Mouse (Mus musculus) forebrain, embryonic 12.5 days (tissue): ENCODE results near the gene Btg2. TPM values are rescaled to one million over a fixed set of nuclear protein-coding genes. Genes with fewer than 3 reads are reported as not detected.
A peak's percentile ranks its signal among the peaks of the same experiment; 100 is the strongest.

Source experiments
- ATAC-seq: fragments of 200-750 bp; cut with Nextera tagmentation; 2 replicates; pipeline ENCODE4 v1.8.0; 2017; ENCODE audit warnings: moderate TSS enrichment; ENCODE audit not compliant: low FRiP score
- H3K27ac ChIP-seq: fragments of 300-500 bp; sonication (generic); 2 replicates; pipeline ENCODE4 v1.5.1; 2016; ENCODE audit warnings: mild to moderate bottlenecking
- H3K27me3 ChIP-seq: fragments of 300-500 bp; sonication (generic); 2 replicates; pipeline ENCODE4 v1.6.1; 2016; ENCODE audit warnings: mild to moderate bottlenecking
- H3K36me3 ChIP-seq: fragments of 300-500 bp; sonication (generic); replicated peaks from 2 replicates; pipeline ENCODE4 v1.6.1; 2016; ENCODE audit warnings: mild to moderate bottlenecking
- H3K4me1 ChIP-seq: fragments of 300-500 bp; sonication (generic); 2 replicates; pipeline ENCODE4 v1.6.1; 2016
- H3K4me2 ChIP-seq: fragments of 300-500 bp; sonication (generic); 2 replicates; pipeline ENCODE4 v1.6.1; 2016; ENCODE audit warnings: mild to moderate bottlenecking, moderate library complexity
- H3K4me3 ChIP-seq: fragments of 300-500 bp; sonication (generic); replicated peaks from 2 replicates; pipeline ENCODE4 v1.5.1; 2016; ENCODE audit warnings: mild to moderate bottlenecking
- H3K9ac ChIP-seq: fragments of 300-500 bp; sonication (generic); 2 replicates; pipeline ENCODE4 v1.6.1; 2016; ENCODE audit warnings: mild to moderate bottlenecking
- H3K9me3 ChIP-seq: fragments of 300-500 bp; sonication (generic); 2 replicates; pipeline ENCODE4 v1.6.1; 2016
- whole genome bisulfite sequencing: fragments of 180-500 bp; shearing (Covaris S2); methylation state at CpG from one replicate; pipeline ENCODE4 v1.1.7; 2016; 5-methylcytosine and 5-hydroxymethylcytosine counted together
- polyA plus RNA-seq: library from polyadenylated mRNA; unstranded; fragments of >200 nt; fragmentation: Nextera tagmentation; extraction: Ambion mirVana; gene quantifications from 2 replicates; pipeline ENCODE4 v1.2.1, GENCODE M21; 2016

The Btg2 gene
- 128 and 135 TPM in 2 replicates for polyA plus RNA-seq

GRCm38 (mm10) chr1:134078802-134079476 lies at the start of gene Btg2:
Gene Btg2, minus strand, starts transcription at chr1:134079120.
- ATAC-seq = peak; percentile 95
- peaks cover 33% of the 10 kb centered on the region for H3K36me3 ChIP-seq
- peak within 1 kb of the TSS; percentile 76 for H3K4me3 ChIP-seq
- under 1% methylated on average over 59 of the region's 62 CpGs for WGBS
- peak within 1 kb of the TSS; percentile 85 for H3K27ac ChIP-seq
- peak within 1 kb of the TSS; percentile 81 for H3K4me2 ChIP-seq
- peak within 1 kb of the TSS; percentile 93 for H3K9ac ChIP-seq
- peaks cover 58% of the 10 kb centered on the region for H3K4me1 ChIP-seq
- H3K9me3 ChIP-seq = no peaks in the 10 kb centered on the region
- no peaks in the 10 kb centered on the region for H3K27me3 ChIP-seq

GRCm38 (mm10) chr1:134122195-134122594 lies 43.3 kb upstream of the Btg2 start:
- Histone ChIP-seq H3K4me1 (no peaks in the 10 kb centered on the region), H3K9ac (no peak overlapping the region), H3K36me3 (no peaks in the 10 kb centered on the region), H3K27me3 (no peaks in the 10 kb centered on the region), H3K4me3 (no peak overlapping the region), H3K9me3 (0 out of 2 replicates have a peak, but pooled peaks cover 5% of the 10 kb centered on the region), H3K27ac (no peak overlapping the region), H3K4me2 (no peak overlapping the region)
- 56% methylated on average over 9 of the region's 9 CpGs for WGBS
- no peak for ATAC-seq

GRCm38 (mm10) chr1:134120179-134120578 lies 41.3 kb upstream of the Btg2 start:
- Histone ChIP-seq H3K4me3 (no peak overlapping the region), H3K27me3 (no peaks in the 10 kb centered on the region), H3K4me1 (peaks cover 5% of the 10 kb centered on the region; the same call in 1 of the 2 replicates), H3K27ac (no peak overlapping the region), H3K9ac (no peak overlapping the region), H3K9me3 (0 out of 2 replicates have a peak, but pooled peaks cover 5% of the 10 kb centered on the region), H3K4me2 (no peak overlapping the region), H3K36me3 (no peaks in the 10 kb centered on the region)
- WGBS = 7% methylated on average over 5 of the region's 5 CpGs
- ATAC-seq = peak; percentile 73

GRCm38 (mm10) chr1:134117110-134117509 lies 38.2 kb upstream of the Btg2 start:
- Histone ChIP-seq H3K27me3 (no peaks in the 10 kb centered on the region; the same call in 1 of the 2 replicates), H3K4me2 (no peak overlapping the region), H3K4me1 (peaks cover 5% of the 10 kb centered on the region; the same call in 1 of the 2 replicates), H3K9ac (no peak overlapping the region), H3K36me3 (no peaks in the 10 kb centered on the region), H3K4me3 (no peak overlapping the region), H3K27ac (no peak overlapping the region), H3K9me3 (0 out of 2 replicates have a peak, but pooled peaks cover 5% of the 10 kb centered on the region)
- no peak for ATAC-seq
- 83% methylated on average over 5 of the region's 5 CpGs for WGBS

- peaks cover 5% of the 10 kb centered on the region; the same call in 1 of the 2 replicates for H3K4me1 ChIP-seq
- H3K27me3 ChIP-seq = no peaks in the 10 kb centered on the region; the same call in 1 of the 2 replicates
- H3K9me3 ChIP-seq = 0 out of 2 replicates have a peak, but pooled peaks cover 5% of the 10 kb centered on the region
- no peak for ATAC-seq
- no peak overlapping the region for H3K4me2 ChIP-seq
- H3K27ac ChIP-seq = 0 out of 2 replicates have a peak overlapping the region, but pooled peaks have one; percentile 5
- no peak overlapping the region for H3K9ac ChIP-seq
- H3K4me3 ChIP-seq = no peak overlapping the region
- no peaks in the 10 kb centered on the region for H3K36me3 ChIP-seq
- WGBS = 68% methylated on average over 8 of the region's 8 CpGs
These were observed 36.5 kb upstream of the Btg2 start for GRCm38 (mm10) chr1:134115424-134115823.

- H3K4me3 ChIP-seq = no peak overlapping the region
- H3K9me3 ChIP-seq = 0 out of 2 replicates have a peak, but pooled peaks cover 5% of the 10 kb centered on the region
- H3K9ac ChIP-seq = no peak overlapping the region
- H3K27ac ChIP-seq = no peak overlapping the region
- WGBS = 87% methylated on average over 13 of the region's 13 CpGs
- ATAC-seq = no peak
- H3K4me1 ChIP-seq = peaks cover 5% of the 10 kb centered on the region; the same call in 1 of the 2 replicates
- no peaks in the 10 kb centered on the region; the same call in 1 of the 2 replicates for H3K27me3 ChIP-seq
- no peak overlapping the region for H3K4me2 ChIP-seq
- H3K36me3 ChIP-seq = no peaks in the 10 kb centered on the region
These were observed 35.8 kb upstream of the Btg2 start for GRCm38 (mm10) chr1:134114730-134115129.

GRCm38 (mm10) chr1:134114018-134114417 lies 35.1 kb upstream of the Btg2 start:
- no peak for ATAC-seq
- no peaks in the 10 kb centered on the region; the same call in 1 of the 2 replicates for H3K27me3 ChIP-seq
- H3K36me3 ChIP-seq = no peaks in the 10 kb centered on the region
- H3K4me2 ChIP-seq = no peak overlapping the region
- H3K9ac ChIP-seq = no peak overlapping the region
- no peaks in the 10 kb centered on the region for H3K9me3 ChIP-seq
- peaks cover 5% of the 10 kb centered on the region; the same call in 1 of the 2 replicates for H3K4me1 ChIP-seq
- no peak overlapping the region for H3K4me3 ChIP-seq
- H3K27ac ChIP-seq = no peak overlapping the region
- WGBS = 80% methylated on average over 7 of the region's 7 CpGs

- Histone ChIP-seq H3K27me3 (no peaks in the 10 kb centered on the region; the same call in 1 of the 2 replicates), H3K9me3 (no peaks in the 10 kb centered on the region), H3K4me1 (peaks cover 5% of the 10 kb centered on the region; the same call in 1 of the 2 replicates), H3K4me3 (no peak overlapping the region), H3K9ac (no peak overlapping the region), H3K4me2 (no peak overlapping the region), H3K36me3 (no peaks in the 10 kb centered on the region), H3K27ac (no peak overlapping the region)
- 77% methylated on average over 5 of the region's 5 CpGs for WGBS
- no peak for ATAC-seq
These were observed 34.6 kb upstream of the Btg2 start for GRCm38 (mm10) chr1:134113560-134113959.

- Histone ChIP-seq H3K4me2 (no peak within 1 kb of the TSS), H3K4me1 (peaks cover 13% of the 10 kb centered on the region), H3K9ac (no peak within 1 kb of the TSS), H3K36me3 (no peaks in the 10 kb centered on the region), H3K9me3 (no peaks in the 10 kb centered on the region), H3K27me3 (peaks cover 7% of the 10 kb centered on the region; the same call in 1 of the 2 replicates), H3K4me3 (no peak within 1 kb of the TSS), H3K27ac (no peak within 1 kb of the TSS)
- WGBS = 77% methylated on average over 4 of the region's 4 CpGs
- no peak for ATAC-seq
These were observed 32.1 kb upstream of the Btg2 start, which contains the start of gene Chit1 for GRCm38 (mm10) chr1:134110979-134111378. Gene Chit1, plus strand, starts transcription at chr1:134111242.

GRCm38 (mm10) chr1:134110449-134110848 lies 31.5 kb upstream of the Btg2 start:
- no peak overlapping the region for H3K4me3 ChIP-seq
- H3K4me1 ChIP-seq = peaks cover 10% of the 10 kb centered on the region
- no peak overlapping the region for H3K27ac ChIP-seq
- no peaks in the 10 kb centered on the region for H3K36me3 ChIP-seq
- H3K4me2 ChIP-seq = no peak overlapping the region
- 86% methylated on average over 5 of the region's 5 CpGs for WGBS
- H3K9ac ChIP-seq = no peak overlapping the region
- H3K9me3 ChIP-seq = no peaks in the 10 kb centered on the region
- peaks cover 7% of the 10 kb centered on the region; the same call in 1 of the 2 replicates for H3K27me3 ChIP-seq
- 0 out of 2 replicates have a peak, but pooled peaks have one; percentile 30 for ATAC-seq

- 80% methylated on average over 3 of the region's 3 CpGs for WGBS
- Histone ChIP-seq H3K27me3 (peaks cover 7% of the 10 kb centered on the region; the same call in 1 of the 2 replicates), H3K36me3 (no peaks in the 10 kb centered on the region), H3K4me3 (no peak overlapping the region), H3K4me2 (no peak overlapping the region), H3K4me1 (peaks cover 8% of the 10 kb centered on the region; the same call in 1 of the 2 replicates), H3K9ac (no peak overlapping the region), H3K9me3 (no peaks in the 10 kb centered on the region), H3K27ac (no peak overlapping the region)
- ATAC-seq = peak; percentile 17; the same call in 1 of the 2 replicates
These were observed 31.1 kb upstream of the Btg2 start for GRCm38 (mm10) chr1:134110015-134110414.

GRCm38 (mm10) chr1:134107777-134108176 lies 28.9 kb upstream of the Btg2 start:
- Histone ChIP-seq H3K4me3 (no peak overlapping the region), H3K27ac (no peak overlapping the region), H3K4me1 (peaks cover 8% of the 10 kb centered on the region; the same call in 1 of the 2 replicates), H3K9ac (no peak overlapping the region), H3K9me3 (no peaks in the 10 kb centered on the region), H3K36me3 (no peaks in the 10 kb centered on the region), H3K27me3 (peaks cover 7% of the 10 kb centered on the region; the same call in 1 of the 2 replicates), H3K4me2 (no peak overlapping the region)
- no peak for ATAC-seq
- 87% methylated on average over 7 of the region's 7 CpGs for WGBS
